ENCODE assay signal across 13 mouse cellular contexts in the genomic region with DNA sequence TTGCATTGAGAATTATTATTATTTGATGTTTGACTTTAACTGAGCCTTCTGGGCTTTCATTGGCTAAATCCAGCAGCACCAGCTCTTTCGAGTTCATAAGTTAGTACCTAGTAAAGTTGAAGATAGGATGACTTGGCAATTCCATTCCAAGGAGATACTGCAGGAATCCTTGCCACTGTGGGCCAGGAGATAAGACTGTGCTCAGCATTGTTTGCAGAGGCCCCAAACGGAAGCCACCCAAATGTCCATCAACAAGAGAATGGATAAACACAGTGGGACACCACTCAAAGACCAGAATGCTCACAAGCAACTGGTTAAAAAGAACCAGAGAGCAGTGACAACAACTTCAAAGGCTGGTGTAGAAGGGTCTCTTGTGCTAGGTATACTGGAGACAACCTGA. TPM values are rescaled to one million over a fixed set of nuclear protein-coding genes. Genes with fewer than 3 reads are reported as not detected.
DNase-seq lines count a peak whose midpoint lies in the region; ATAC-seq and TF ChIP-seq lines count a peak whose summit lies in the region.
"Had no signal": no experiment of that assay in that cellular context is flagged by ENCODE, and none has a peak within 500 bp of the region (broad histone marks: within the 10 kb centered on the region; RNA-seq: fewer than 3 reads in every experiment).

No protein-coding gene starts in this region.

- H3K4me3 ChIP-seq in stomach, embryonic 15.5 days (replicated peaks), result no peak overlapping the region
- H3K4me3 ChIP-seq in stomach, postnatal 0 days (ENCODE audit: low read depth, low read length), result no peak overlapping the region
- no peak overlapping the region for H3K4me3 ChIP-seq in liver, embryonic 13.5 days (replicated peaks)
- H3K4me3 ChIP-seq: midbrain, embryonic 15.5 days had no signal

- H3K36me3 ChIP-seq in stomach, embryonic 15.5 days, result no peaks in the 10 kb centered on the region
- no peaks in the 10 kb centered on the region for H3K36me3 ChIP-seq in stomach, postnatal 0 days (ENCODE audit: control insufficient read depth, insufficient read depth, low read length)
- no peaks in the 10 kb centered on the region for H3K36me3 ChIP-seq in liver, embryonic 13.5 days
- H3K36me3 ChIP-seq: midbrain, embryonic 15.5 days had no signal

- H3K4me2 ChIP-seq in stomach, embryonic 15.5 days, result no peak overlapping the region
- H3K4me2 ChIP-seq in stomach, postnatal 0 days (replicated peaks; ENCODE audit: low read depth), result no peak overlapping the region
- H3K4me2 ChIP-seq in liver, embryonic 13.5 days, result peak overlapping the region; percentile 51
- H3K4me2 ChIP-seq: midbrain, embryonic 15.5 days had no signal

- 0 out of 2 replicates have a peak, but pooled peaks have one; percentile 20 for ATAC-seq in stomach, embryonic 15.5 days (ENCODE audit: insufficient read depth, low FRiP score, low read depth)
- no peak for ATAC-seq in stomach, postnatal 0 days (ENCODE audit: low FRiP score, low TSS enrichment)
- peak; percentile 58 for ATAC-seq in liver, embryonic 13.5 days (ENCODE audit: low read depth)
- no peak for ATAC-seq in frontal cortex, adult (ENCODE audit: low TSS enrichment)
- ATAC-seq: forebrain, embryonic 14.5 days; midbrain, embryonic 15.5 days had no signal

- TF ChIP-seq CTCF in stomach, postnatal 0 days (IDR thresholded peaks at IDR 0.05; ENCODE audit: low read depth), result no peak

- no peaks in the 10 kb centered on the region for H3K27me3 ChIP-seq in stomach, embryonic 15.5 days (replicated peaks)
- no peaks in the 10 kb centered on the region for H3K27me3 ChIP-seq in stomach, postnatal 0 days (ENCODE audit: control insufficient read depth, insufficient read depth, low read length)
- H3K27me3 ChIP-seq in liver, embryonic 13.5 days, result no peaks in the 10 kb centered on the region
- H3K27me3 ChIP-seq: midbrain, embryonic 15.5 days had no signal

- DNase-seq in stomach, postnatal 0 days (ENCODE audit: low spot score), result no peak
- peak; percentile 68 for DNase-seq in c-Kit-positive CD71-positive TER-119-positive erythroid progenitor cells, embryonic 14.5 days (ENCODE audit: low spot score)
- peak; percentile 71 for DNase-seq in liver, embryonic 13.5 days
- no peak for DNase-seq in adrenal gland, postnatal 25 days
- DNase-seq in spleen, postnatal 4 days (ENCODE audit: low spot score in 2 of 2), result no peak
- DNase-seq in urinary bladder, adult 2 months (ENCODE audit: low spot score), result no peak
- DNase-seq: adrenal gland, postnatal 14 days; cerebellum, adult 9-11 months; lung, postnatal 14 days had no signal

- no peak overlapping the region for H3K9ac ChIP-seq in stomach, embryonic 15.5 days
- no peak overlapping the region for H3K9ac ChIP-seq in stomach, postnatal 0 days (ENCODE audit: low read length)
- H3K9ac ChIP-seq in liver, embryonic 13.5 days, result peak overlapping the region; percentile 51
- H3K9ac ChIP-seq: midbrain, embryonic 15.5 days had no signal

- H3K27ac ChIP-seq in stomach, embryonic 15.5 days, result no peak overlapping the region
- H3K27ac ChIP-seq in stomach, postnatal 0 days (replicated peaks), result no peak overlapping the region
- H3K27ac ChIP-seq in liver, embryonic 13.5 days, result peak overlapping the region; percentile 100
- H3K27ac ChIP-seq: midbrain, embryonic 15.5 days had no signal

- no peak for TF ChIP-seq EP300 in stomach, postnatal 0 days (optimal IDR thresholded peaks at IDR 0.05)

- H3K9me3 ChIP-seq in stomach, embryonic 15.5 days, result no peaks in the 10 kb centered on the region
- no peaks in the 10 kb centered on the region for H3K9me3 ChIP-seq in stomach, postnatal 0 days (ENCODE audit: control insufficient read depth, low read length)
- no peaks in the 10 kb centered on the region for H3K9me3 ChIP-seq in liver, embryonic 13.5 days (replicated peaks)
- H3K9me3 ChIP-seq: midbrain, embryonic 15.5 days had no signal

- H3K4me1 ChIP-seq in stomach, embryonic 15.5 days, result no peaks in the 10 kb centered on the region
- no peaks in the 10 kb centered on the region for H3K4me1 ChIP-seq in stomach, postnatal 0 days (replicated peaks; ENCODE audit: control insufficient read depth, insufficient read depth)
- peaks cover 74% of the 10 kb centered on the region for H3K4me1 ChIP-seq in liver, embryonic 13.5 days (replicated peaks)
- H3K4me1 ChIP-seq: midbrain, embryonic 15.5 days had no signal

- WGBS in stomach, embryonic 15.5 days, result 58% methylated on average over 2 of the region's 2 CpGs
- 66% methylated on average over 2 of the region's 2 CpGs for WGBS in stomach, postnatal 0 days
- WGBS in liver, embryonic 13.5 days (ENCODE audit: insufficient replicate concordance), result 8% methylated on average over 2 of the region's 2 CpGs

RNA-seq across cellular contexts. Expression of a gene that starts 5.2 kb away (rescaled TPM):
- 39.1 and 41.8 TPM in 2 replicates for polyA plus RNA-seq in stomach, embryonic 15.5 days (2015; fragmentation: Nextera tagmentation; extraction: Ambion mirVana)
- polyA plus RNA-seq in stomach, postnatal 0 days (2015; fragmentation: Nextera tagmentation; extraction: Ambion mirVana), result 26.0 and 26.7 TPM in 2 replicates
- polyA plus RNA-seq in liver, embryonic 13.5 days (2015; fragmentation: Nextera tagmentation; extraction: Ambion mirVana), result 28.1 and 29.5 TPM in 2 replicates
- 70.8 and 82.7 TPM in 2 replicates for total RNA-seq in adrenal gland, postnatal 25 days (2021)
- polyA plus RNA-seq in urinary bladder, adult 2 months (2012; rRNA removed), result 17.7 and 26.1 TPM in 2 replicates

Comparison
In these comparisons a context has a peak if more than half of its experiments do, and no peak if none do; other contexts are left out.
1. ATAC-seq: peak in stomach, embryonic 15.5 days (single experiment) and liver, embryonic 13.5 days (single experiment); none in stomach, postnatal 0 days (single experiment) and frontal cortex, adult (single experiment).
2. DNase-seq: peak in c-Kit-positive CD71-positive TER-119-positive erythroid progenitor cells, embryonic 14.5 days (single experiment) and liver, embryonic 13.5 days (single experiment); none in stomach, postnatal 0 days (single experiment), adrenal gland, postnatal 25 days (single experiment), spleen, postnatal 4 days (0 of 2) and urinary bladder, adult 2 months (single experiment).